Mouse (Mus musculus) C2C12 (cell line): ENCODE measurements at regions not wholly inside any gene's neighbourhood (a gene's known extent, or its start where the extent isn't known, plus 50 kb on each side); places are given as distances from the start of the nearest gene placed in this dataset.

Experiments
- CEBPB ChIP-seq: IDR thresholded peaks from one replicate; pipeline ENCODE4 v1.6.1; 2011; ENCODE audit warnings: low read depth, mild to moderate bottlenecking, control low read depth, moderate library complexity
- CTCF ChIP-seq: IDR thresholded peaks from one replicate; pipeline ENCODE4 v1.5.1; 2011; ENCODE audit not compliant: control insufficient read depth, insufficient read depth, insufficient read length
- FOSL1 ChIP-seq: IDR thresholded peaks from one replicate; pipeline ENCODE4 v1.8.0; 2011; ENCODE audit warnings: mild to moderate bottlenecking, low read length; ENCODE audit not compliant: poor library complexity, insufficient read depth, severe bottlenecking
- MAX ChIP-seq: IDR thresholded peaks from one replicate; pipeline ENCODE4 v1.6.1; 2011; ENCODE audit warnings: mild to moderate bottlenecking, control low read depth
- MYOD1 ChIP-seq: IDR thresholded peaks from one replicate; pipeline ENCODE4 v1.6.1; 2011; ENCODE audit warnings: low read depth; ENCODE audit not compliant: control insufficient read depth, insufficient read length
- MYOG ChIP-seq: IDR thresholded peaks from one replicate; pipeline ENCODE4 v1.6.1; 2011; ENCODE audit not compliant: control insufficient read depth, insufficient read length; ENCODE audit errors: extremely low read depth
- USF1 ChIP-seq: IDR thresholded peaks from one replicate; pipeline ENCODE4 v1.6.1; 2011; ENCODE audit warnings: low read depth, mild to moderate bottlenecking, control low read depth, moderate library complexity

DNA sequence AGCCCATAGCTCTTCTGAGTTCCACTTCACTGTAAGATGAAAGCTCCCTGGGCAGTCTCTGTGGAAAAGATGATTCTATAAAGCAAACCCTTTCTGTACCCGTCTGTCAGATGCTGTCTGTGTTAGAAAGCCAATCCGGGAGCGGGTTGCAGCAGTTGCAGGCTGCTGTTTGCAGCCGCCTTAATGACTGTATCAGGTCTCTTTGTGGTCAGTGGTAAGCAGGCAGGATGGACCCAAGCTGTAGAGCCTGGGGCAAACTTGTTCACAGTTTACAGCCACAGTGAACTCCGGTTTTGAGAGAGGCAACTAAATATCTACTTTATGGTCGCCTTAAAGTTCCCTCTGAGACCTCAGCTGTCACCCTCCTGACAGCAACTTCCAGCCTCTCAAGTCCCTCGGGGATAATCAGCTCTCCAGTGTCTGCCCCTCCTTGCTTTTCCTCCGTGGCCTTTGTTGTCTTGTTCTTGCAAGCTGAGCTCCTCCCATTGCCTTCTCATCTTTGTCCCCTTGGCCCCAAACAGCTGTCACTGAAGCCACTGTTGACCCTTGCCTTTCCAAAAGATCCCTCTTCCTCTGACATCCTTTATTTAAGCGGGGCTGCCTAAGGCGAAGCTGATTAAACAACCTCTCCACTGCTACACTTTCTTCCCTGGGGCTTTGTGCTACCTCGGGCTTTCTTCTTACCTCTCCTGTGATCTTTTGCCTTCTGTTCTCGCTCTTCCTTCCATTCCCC, 565.1 kb downstream of the Bnc2 start:
- TF ChIP-seq CTCF (no peak), USF1 (no peak), MYOD1 (peak; percentile 32), MYOG (no peak), MAX (no peak), CEBPB (no peak), FOSL1 (no peak)
